Mouse (Mus musculus): ENCODE results near the gene Zfx. TPM values are rescaled to one million over a fixed set of nuclear protein-coding genes. Genes with fewer than 3 reads are reported as not detected.
A peak's percentile ranks its signal among the peaks of the same experiment; 100 is the strongest.

The Zfx gene
- 25.0 and 27.2 TPM in 2 replicates for polyA plus RNA-seq (2014; fragmentation: Nextera tagmentation; extraction: Ambion mirVana)

- 0 out of 2 replicates have a peak, but pooled peaks cover 4% of the 10 kb centered on the region for H3K4me1 ChIP-seq (ENCODE audit: control insufficient read depth, insufficient read depth, low read length)
- peak; percentile 80 for ATAC-seq (ENCODE audit: low read depth)
- peak within 1 kb of the TSS; percentile 83 for H3K9ac ChIP-seq (replicated peaks; ENCODE audit: low read depth, low read length)
- H3K27me3 ChIP-seq (ENCODE audit: control insufficient read depth, insufficient read depth, low read length), result 0 out of 2 replicates have a peak, but pooled peaks cover 3% of the 10 kb centered on the region
- H3K36me3 ChIP-seq (ENCODE audit: control insufficient read depth, insufficient read depth, low read length), result no peaks in the 10 kb centered on the region
- no peaks in the 10 kb centered on the region for H3K9me3 ChIP-seq (ENCODE audit: control insufficient read depth, low read length)
- H3K4me3 ChIP-seq (ENCODE audit: low read depth, low read length), result peak within 1 kb of the TSS; percentile 53
- H3K4me2 ChIP-seq (ENCODE audit: low read depth, low read length), result peak within 1 kb of the TSS; percentile 43
- WGBS, result 21% methylated on average over 30 of the region's 82 CpGs
- peak within 1 kb of the TSS; percentile 99 for H3K27ac ChIP-seq (ENCODE audit: low read depth, low read length)
These were observed at the start of gene Zfx for GRCm38 (mm10) chrX:94123059-94123839. Gene Zfx (minus strand): TSS chrX:94123702.

GRCm38 (mm10) chrX:94169348-94169747 is 45.8 kb upstream of the Zfx start:
- no peaks in the 10 kb centered on the region for H3K4me1 ChIP-seq (ENCODE audit: control insufficient read depth, insufficient read depth, low read length)
- 0 out of 2 replicates have a peak, but pooled peaks cover 5% of the 10 kb centered on the region for H3K27me3 ChIP-seq (ENCODE audit: control insufficient read depth, insufficient read depth, low read length)
- ATAC-seq (ENCODE audit: low read depth), result no peak
- H3K4me2 ChIP-seq (ENCODE audit: low read depth, low read length), result no peak overlapping the region
- no peaks in the 10 kb centered on the region for H3K9me3 ChIP-seq (ENCODE audit: control insufficient read depth, low read length)
- no peak overlapping the region for H3K27ac ChIP-seq (ENCODE audit: low read depth, low read length)
- H3K4me3 ChIP-seq (ENCODE audit: low read depth, low read length), result no peak overlapping the region
- H3K9ac ChIP-seq (replicated peaks; ENCODE audit: low read depth, low read length), result no peak overlapping the region
- H3K36me3 ChIP-seq (ENCODE audit: control insufficient read depth, insufficient read depth, low read length), result no peaks in the 10 kb centered on the region
- WGBS, result 87% methylated on average over 6 of the region's 6 CpGs

DNA sequence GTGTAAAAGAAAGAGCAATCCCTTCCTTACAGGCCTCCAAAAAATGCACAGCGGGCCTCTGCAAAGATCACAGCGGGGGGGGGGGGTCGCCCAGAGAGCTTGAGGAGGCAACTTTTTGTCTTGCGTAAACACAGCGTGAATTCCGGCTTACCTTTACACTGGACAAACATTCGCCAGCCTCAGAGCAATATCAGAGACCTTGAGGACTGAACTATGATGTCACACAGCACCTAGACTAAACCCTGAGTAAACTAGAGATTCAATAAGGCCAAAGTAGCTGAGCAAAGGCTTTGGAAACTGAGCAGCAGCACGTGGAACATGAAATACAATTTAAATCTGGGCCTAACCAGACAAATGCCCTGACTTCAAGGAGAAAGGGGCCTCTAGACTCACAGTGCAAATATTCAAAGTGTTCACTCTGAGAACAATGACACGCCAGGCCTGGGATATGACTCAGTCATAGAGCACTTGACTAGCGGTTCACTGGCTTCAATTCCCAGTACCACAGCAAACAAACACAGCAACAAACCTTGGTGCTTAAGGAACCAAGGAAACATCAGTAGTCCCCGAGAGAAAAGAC is 28.8 kb upstream of the Zfx start:
- no peak for ATAC-seq (ENCODE audit: low read depth)
- Histone ChIP-seq H3K36me3 (ENCODE audit: control insufficient read depth, insufficient read depth, low read length) (no peaks in the 10 kb centered on the region), H3K4me1 (ENCODE audit: control insufficient read depth, insufficient read depth, low read length) (no peaks in the 10 kb centered on the region), H3K4me2 (ENCODE audit: low read depth, low read length) (no peak overlapping the region), H3K9me3 (ENCODE audit: control insufficient read depth, low read length) (no peaks in the 10 kb centered on the region), H3K9ac (replicated peaks; ENCODE audit: low read depth, low read length) (no peak overlapping the region), H3K27me3 (ENCODE audit: control insufficient read depth, insufficient read depth, low read length) (peaks cover 4% of the 10 kb centered on the region; the same call in 1 of the 2 replicates), H3K4me3 (ENCODE audit: low read depth, low read length) (no peak overlapping the region), H3K27ac (ENCODE audit: low read depth, low read length) (no peak overlapping the region)
- WGBS, result 26% methylated on average over 11 of the region's 11 CpGs

DNA sequence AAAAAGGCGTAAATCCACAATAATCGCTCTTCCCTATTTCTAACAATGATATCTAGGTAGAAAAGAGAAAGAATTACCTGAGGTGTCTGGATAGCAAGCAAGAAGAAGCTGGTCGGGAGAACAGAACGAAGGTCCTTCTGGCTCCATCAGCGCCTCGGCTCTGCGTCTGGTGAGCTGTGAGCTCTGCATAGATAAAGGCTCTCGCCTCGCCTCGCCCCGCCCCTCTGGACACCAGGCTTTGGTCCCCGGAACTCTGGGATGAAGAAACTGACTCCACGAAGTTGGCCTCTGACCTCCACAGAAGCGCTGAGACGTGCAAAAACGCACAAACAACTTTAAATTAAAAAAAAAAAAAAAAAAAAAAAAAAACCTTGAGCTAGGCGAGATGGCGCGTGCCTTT is 27.0 kb upstream of the Zfx start:
- H3K36me3 ChIP-seq (ENCODE audit: control insufficient read depth, insufficient read depth, low read length), result no peaks in the 10 kb centered on the region
- H3K9ac ChIP-seq (replicated peaks; ENCODE audit: low read depth, low read length), result no peak overlapping the region
- no peaks in the 10 kb centered on the region for H3K9me3 ChIP-seq (ENCODE audit: control insufficient read depth, low read length)
- ATAC-seq (ENCODE audit: low read depth), result no peak
- no peaks in the 10 kb centered on the region for H3K4me1 ChIP-seq (ENCODE audit: control insufficient read depth, insufficient read depth, low read length)
- H3K27me3 ChIP-seq (ENCODE audit: control insufficient read depth, insufficient read depth, low read length), result peaks cover 9% of the 10 kb centered on the region; the same call in 1 of the 2 replicates
- no peak overlapping the region for H3K4me3 ChIP-seq (ENCODE audit: low read depth, low read length)
- H3K27ac ChIP-seq (ENCODE audit: low read depth, low read length), result no peak overlapping the region
- no peak overlapping the region for H3K4me2 ChIP-seq (ENCODE audit: low read depth, low read length)
- WGBS, result 84% methylated on average over 19 of the region's 19 CpGs

DNA sequence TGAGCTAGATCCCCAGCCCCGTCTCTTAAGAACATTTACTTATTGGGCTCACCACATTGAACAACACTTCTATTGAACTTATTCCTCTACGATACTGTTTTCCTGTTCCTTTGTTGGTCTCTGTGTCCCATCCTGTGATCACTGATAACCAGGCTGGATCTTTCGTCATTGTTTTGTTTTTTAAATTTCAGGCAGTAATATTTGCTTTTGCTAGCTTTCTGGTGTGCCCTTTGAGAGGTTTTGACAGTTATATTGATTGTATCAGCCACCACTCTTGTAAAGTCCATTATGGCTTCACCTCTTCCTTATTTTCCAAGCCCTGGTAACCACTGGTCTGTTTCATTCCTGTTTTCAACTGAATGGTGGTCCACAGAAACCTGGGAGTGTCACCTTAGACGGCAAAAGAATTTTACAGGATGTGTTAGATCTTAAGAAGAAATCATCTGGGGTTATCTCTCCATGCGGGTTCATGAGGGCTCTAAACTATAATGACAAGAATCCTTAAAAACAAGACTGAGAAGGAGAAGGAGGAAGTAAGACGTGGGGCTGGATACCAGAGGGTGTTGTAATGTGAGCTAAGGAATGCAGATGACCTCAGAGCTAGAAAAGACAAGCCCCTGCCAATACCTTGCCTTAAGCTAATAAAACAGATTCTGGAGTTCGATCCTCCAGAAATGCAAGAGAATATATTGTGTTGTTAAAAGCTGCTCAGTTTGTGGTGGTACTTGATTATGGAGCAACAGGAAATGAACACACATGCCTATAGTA is 18.7 kb upstream of the Zfx start:
- Histone ChIP-seq H3K4me1 (ENCODE audit: control insufficient read depth, insufficient read depth, low read length) (no peaks in the 10 kb centered on the region), H3K9ac (replicated peaks; ENCODE audit: low read depth, low read length) (no peak overlapping the region), H3K36me3 (ENCODE audit: control insufficient read depth, insufficient read depth, low read length) (no peaks in the 10 kb centered on the region), H3K27ac (ENCODE audit: low read depth, low read length) (no peak overlapping the region), H3K4me2 (ENCODE audit: low read depth, low read length) (no peak overlapping the region), H3K9me3 (ENCODE audit: control insufficient read depth, low read length) (no peaks in the 10 kb centered on the region), H3K27me3 (ENCODE audit: control insufficient read depth, insufficient read depth, low read length) (peaks cover 7% of the 10 kb centered on the region; the same call in 1 of the 2 replicates), H3K4me3 (ENCODE audit: low read depth, low read length) (no peak overlapping the region)
- ATAC-seq (ENCODE audit: low read depth), result no peak
- 77% methylated on average over 7 of the region's 7 CpGs for WGBS

GRCm38 (mm10) chrX:94140080-94140479 is 16.6 kb upstream of the Zfx start:
- Histone ChIP-seq H3K9ac (replicated peaks; ENCODE audit: low read depth, low read length) (no peak overlapping the region), H3K27ac (ENCODE audit: low read depth, low read length) (no peak overlapping the region), H3K4me3 (ENCODE audit: low read depth, low read length) (no peak overlapping the region), H3K36me3 (ENCODE audit: control insufficient read depth, insufficient read depth, low read length) (no peaks in the 10 kb centered on the region), H3K4me1 (ENCODE audit: control insufficient read depth, insufficient read depth, low read length) (no peaks in the 10 kb centered on the region), H3K4me2 (ENCODE audit: low read depth, low read length) (no peak overlapping the region), H3K27me3 (ENCODE audit: control insufficient read depth, insufficient read depth, low read length) (peaks cover 3% of the 10 kb centered on the region; the same call in 1 of the 2 replicates), H3K9me3 (ENCODE audit: control insufficient read depth, low read length) (no peaks in the 10 kb centered on the region)
- WGBS, result 67% methylated on average over 1 of the region's 1 CpGs
- no peak for ATAC-seq (ENCODE audit: low read depth)

GRCm38 (mm10) chrX:94138256-94138655 is 14.8 kb upstream of the Zfx start:
- WGBS, result 81% methylated on average over 1 of the region's 1 CpGs
- H3K4me1 ChIP-seq (ENCODE audit: control insufficient read depth, insufficient read depth, low read length), result no peaks in the 10 kb centered on the region
- no peak overlapping the region for H3K27ac ChIP-seq (ENCODE audit: low read depth, low read length)
- H3K4me3 ChIP-seq (ENCODE audit: low read depth, low read length), result no peak overlapping the region
- peaks cover 3% of the 10 kb centered on the region; the same call in 1 of the 2 replicates for H3K27me3 ChIP-seq (ENCODE audit: control insufficient read depth, insufficient read depth, low read length)
- no peak overlapping the region for H3K9ac ChIP-seq (replicated peaks; ENCODE audit: low read depth, low read length)
- no peak overlapping the region for H3K4me2 ChIP-seq (ENCODE audit: low read depth, low read length)
- H3K36me3 ChIP-seq (ENCODE audit: control insufficient read depth, insufficient read depth, low read length), result no peaks in the 10 kb centered on the region
- no peaks in the 10 kb centered on the region for H3K9me3 ChIP-seq (ENCODE audit: control insufficient read depth, low read length)
- ATAC-seq (ENCODE audit: low read depth), result no peak

GRCm38 (mm10) chrX:94135084-94135483 is 11.6 kb upstream of the Zfx start:
- no peaks in the 10 kb centered on the region for H3K27me3 ChIP-seq (ENCODE audit: control insufficient read depth, insufficient read depth, low read length)
- no peak for ATAC-seq (ENCODE audit: low read depth)

More at GRCm38 (mm10) chrX:94135084-94135483, 11.6 kb upstream of the Zfx start:
- Histone ChIP-seq H3K4me3 (ENCODE audit: low read depth, low read length) (no peak overlapping the region), H3K9me3 (ENCODE audit: control insufficient read depth, low read length) (no peaks in the 10 kb centered on the region), H3K4me1 (ENCODE audit: control insufficient read depth, insufficient read depth, low read length) (no peaks in the 10 kb centered on the region), H3K27ac (ENCODE audit: low read depth, low read length) (no peak overlapping the region), H3K4me2 (ENCODE audit: low read depth, low read length) (no peak overlapping the region), H3K9ac (replicated peaks; ENCODE audit: low read depth, low read length) (no peak overlapping the region), H3K36me3 (ENCODE audit: control insufficient read depth, insufficient read depth, low read length) (no peaks in the 10 kb centered on the region)
- WGBS, result 68% methylated on average over 4 of the region's 4 CpGs

Data from neural tube, embryonic 14.5 days (tissue).